Mouse (Mus musculus): ENCODE data around the gene Grm4. TPM values are rescaled to one million over a fixed set of nuclear protein-coding genes. Genes with fewer than 3 reads are reported as not detected.
A peak's percentile ranks its signal among the peaks of the same experiment; 100 is the strongest.

Gene Grm4
- polyA plus RNA-seq, 1 experiment from 2014 or later = 10.0 TPM

DNA sequence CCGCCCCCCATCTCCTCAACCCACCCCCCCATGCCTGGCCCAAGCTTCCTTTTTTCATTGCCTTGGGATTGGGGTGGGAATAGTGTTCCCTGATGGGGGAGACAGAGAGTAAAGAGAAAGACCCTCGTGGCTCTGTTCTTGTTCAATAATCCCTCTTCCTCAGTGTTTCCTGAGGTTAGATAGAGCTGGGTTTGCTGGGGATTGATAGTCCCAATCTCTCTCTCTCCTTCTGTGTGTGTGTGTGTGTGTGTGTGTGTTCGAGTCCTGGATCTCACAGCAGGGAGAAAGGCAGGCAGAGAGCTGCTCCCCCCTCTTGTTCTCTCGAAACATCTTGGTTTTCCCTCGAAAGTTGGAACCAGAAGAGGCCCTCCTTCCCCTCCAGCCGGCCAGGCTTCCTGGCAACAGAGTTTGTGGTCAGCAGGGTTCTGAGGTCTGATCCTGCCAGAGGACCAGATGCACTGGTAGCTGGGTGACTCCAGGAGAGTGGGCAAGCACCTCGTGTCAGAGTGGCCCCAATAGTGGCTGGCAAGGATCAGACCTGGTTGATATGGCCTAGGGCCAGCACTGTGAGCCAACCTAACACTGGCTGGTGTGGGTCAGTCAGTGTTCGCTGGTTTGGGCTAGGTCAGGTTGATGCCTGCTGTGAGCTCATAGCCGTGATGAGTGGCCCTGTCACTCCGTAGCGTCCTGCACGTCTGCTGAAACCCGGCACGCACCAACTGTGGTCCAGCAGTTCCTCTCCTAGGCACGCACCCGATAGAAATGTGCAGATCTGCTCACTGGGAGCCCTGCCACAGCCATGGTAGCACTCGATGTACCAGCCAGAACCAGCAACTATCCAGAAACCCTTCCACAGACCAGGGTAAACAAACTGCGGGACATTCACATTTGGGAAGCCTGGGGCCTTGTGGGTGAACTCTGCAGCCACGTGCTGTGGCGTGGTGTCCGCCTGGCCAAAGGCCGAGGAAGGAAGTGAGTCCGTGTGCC is 31.3 kb upstream of the Grm4 start:
- Histone ChIP-seq H3K4me1 (ENCODE audit: control insufficient read depth, insufficient read depth, low read depth, low read length) (peaks cover 11% of the 10 kb centered on the region), H3K4me3 (ENCODE audit: low read length) (no peak overlapping the region), H3K9me3 (ENCODE audit: control insufficient read depth, low read length) (no peaks in the 10 kb centered on the region), H3K9ac (ENCODE audit: low read depth, low read length) (no peak overlapping the region), H3K27ac (ENCODE audit: low read depth, low read length) (no peak overlapping the region), H3K36me3 (ENCODE audit: control insufficient read depth, insufficient read depth, low read length) (no peaks in the 10 kb centered on the region), H3K27me3 (replicated peaks; ENCODE audit: control insufficient read depth, insufficient read depth, low read length) (peaks cover 8% of the 10 kb centered on the region), H3K4me2 (ENCODE audit: low read length) (no peak overlapping the region)
- no peak for ATAC-seq
- 68% methylated on average over 22 of the region's 23 CpGs for WGBS

DNA sequence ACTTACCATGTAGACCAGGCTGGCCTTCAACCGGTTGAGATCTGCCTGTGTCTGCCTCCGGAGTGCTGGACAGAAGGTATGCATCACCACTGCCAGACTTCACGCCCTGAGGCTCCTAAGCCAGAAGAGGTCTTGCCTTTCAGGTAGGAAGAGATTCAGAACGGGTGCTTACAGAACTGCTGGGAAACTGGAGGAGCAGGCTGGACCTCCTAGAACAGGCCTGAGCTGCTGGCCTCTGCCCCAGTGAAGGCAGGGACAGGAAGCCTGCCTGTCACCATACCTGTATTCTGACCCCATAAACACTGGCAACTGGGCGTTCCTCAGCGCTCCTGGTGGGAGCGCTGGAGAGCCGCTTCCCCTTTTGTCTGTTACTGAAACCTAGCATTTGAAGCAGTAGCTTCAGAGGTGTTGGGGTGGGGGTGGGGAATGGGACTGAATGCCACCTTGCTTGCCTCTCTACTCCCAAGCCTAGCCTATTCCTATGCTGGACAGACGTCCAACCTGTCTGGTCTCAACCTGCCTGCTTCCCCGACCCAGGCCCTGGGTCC is 30.3 kb upstream of the Grm4 start:
- WGBS = 75% methylated on average over 10 of the region's 10 CpGs
- H3K4me2 ChIP-seq (ENCODE audit: low read length) = no peak overlapping the region
- no peaks in the 10 kb centered on the region for H3K9me3 ChIP-seq (ENCODE audit: control insufficient read depth, low read length)
- ATAC-seq = no peak
- H3K4me3 ChIP-seq (ENCODE audit: low read length) = no peak overlapping the region
- H3K27ac ChIP-seq (ENCODE audit: low read depth, low read length) = no peak overlapping the region
- no peak overlapping the region for H3K9ac ChIP-seq (ENCODE audit: low read depth, low read length)
- no peaks in the 10 kb centered on the region for H3K36me3 ChIP-seq (ENCODE audit: control insufficient read depth, insufficient read depth, low read length)
- H3K4me1 ChIP-seq (ENCODE audit: control insufficient read depth, insufficient read depth, low read depth, low read length) = peaks cover 11% of the 10 kb centered on the region
- peaks cover 8% of the 10 kb centered on the region for H3K27me3 ChIP-seq (replicated peaks; ENCODE audit: control insufficient read depth, insufficient read depth, low read length)

DNA sequence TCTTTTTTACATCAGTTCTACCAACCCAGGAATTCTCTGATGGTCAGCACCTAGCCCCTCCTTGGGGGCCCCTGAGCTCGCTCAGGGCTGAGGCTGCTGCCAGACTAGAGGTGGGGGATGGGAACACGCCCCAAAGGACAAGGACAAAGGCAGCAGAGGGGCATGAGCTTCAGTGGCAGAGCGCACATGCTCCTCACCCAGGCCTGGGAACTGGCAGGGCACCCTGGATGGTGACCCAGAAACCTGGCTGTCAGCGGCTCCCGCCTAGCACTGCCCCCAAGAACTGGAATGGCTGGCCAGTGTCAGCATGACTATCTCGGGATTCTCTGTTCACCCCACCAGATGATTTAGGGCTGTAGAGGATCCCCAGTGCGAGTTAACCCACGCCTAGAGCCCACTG is 28.0 kb upstream of the Grm4 start:
- no peak overlapping the region for H3K4me2 ChIP-seq (ENCODE audit: low read length)
- H3K27ac ChIP-seq (ENCODE audit: low read depth, low read length) = no peak overlapping the region
- no peaks in the 10 kb centered on the region; the same call in 1 of the 2 replicates for H3K27me3 ChIP-seq (replicated peaks; ENCODE audit: control insufficient read depth, insufficient read depth, low read length)
- H3K4me3 ChIP-seq (ENCODE audit: low read length) = no peak overlapping the region
- H3K36me3 ChIP-seq (ENCODE audit: control insufficient read depth, insufficient read depth, low read length) = no peaks in the 10 kb centered on the region
- no peak for ATAC-seq
- H3K9ac ChIP-seq (ENCODE audit: low read depth, low read length) = peak overlapping the region; percentile 22; the same call in 1 of the 2 replicates
- 47% methylated on average over 8 of the region's 8 CpGs for WGBS
- peaks cover 4% of the 10 kb centered on the region; the same call in 1 of the 2 replicates for H3K4me1 ChIP-seq (ENCODE audit: control insufficient read depth, insufficient read depth, low read depth, low read length)
- no peaks in the 10 kb centered on the region for H3K9me3 ChIP-seq (ENCODE audit: control insufficient read depth, low read length)

DNA sequence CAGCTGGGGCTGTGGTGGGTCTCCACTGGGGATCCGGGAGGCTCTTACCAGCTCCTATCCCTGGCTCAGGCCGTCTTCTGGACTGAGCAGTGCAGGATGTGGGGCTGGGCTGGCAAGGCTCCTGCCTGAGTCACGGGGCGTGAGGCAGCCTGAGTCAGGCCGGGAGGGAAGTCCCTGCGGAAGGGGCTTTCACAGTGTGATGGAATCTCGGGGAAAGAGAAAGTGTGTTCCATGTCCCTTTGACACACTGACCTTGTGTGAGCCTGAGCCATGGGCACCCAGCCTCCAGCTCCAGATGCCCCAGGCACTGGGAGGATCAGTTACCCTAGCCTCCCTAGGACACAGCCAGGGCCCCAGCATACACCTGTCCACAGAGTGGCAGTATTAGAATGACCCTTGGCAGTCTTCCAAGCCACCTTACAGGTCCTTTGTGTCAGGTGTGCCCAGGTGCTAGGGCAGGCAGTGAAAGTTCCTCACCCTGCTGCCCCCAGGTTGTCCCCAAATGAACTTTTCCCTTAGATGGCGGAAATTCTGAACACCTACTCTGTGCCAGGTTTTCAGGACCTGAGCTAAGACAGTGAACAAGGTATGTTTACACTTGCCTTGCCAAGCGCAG is 26.2 kb upstream of the Grm4 start:
- no peaks in the 10 kb centered on the region for H3K9me3 ChIP-seq (ENCODE audit: control insufficient read depth, low read length)
- no peak overlapping the region for H3K4me2 ChIP-seq (ENCODE audit: low read length)
- peaks cover 4% of the 10 kb centered on the region; the same call in 1 of the 2 replicates for H3K4me1 ChIP-seq (ENCODE audit: control insufficient read depth, insufficient read depth, low read depth, low read length)
- no peak overlapping the region for H3K27ac ChIP-seq (ENCODE audit: low read depth, low read length)
- no peak overlapping the region for H3K4me3 ChIP-seq (ENCODE audit: low read length)
- ATAC-seq = no peak
- 76% methylated on average over 9 of the region's 9 CpGs for WGBS
- H3K27me3 ChIP-seq (replicated peaks; ENCODE audit: control insufficient read depth, insufficient read depth, low read length) = no peaks in the 10 kb centered on the region
- H3K9ac ChIP-seq (ENCODE audit: low read depth, low read length) = no peak overlapping the region
- no peaks in the 10 kb centered on the region for H3K36me3 ChIP-seq (ENCODE audit: control insufficient read depth, insufficient read depth, low read length)

DNA sequence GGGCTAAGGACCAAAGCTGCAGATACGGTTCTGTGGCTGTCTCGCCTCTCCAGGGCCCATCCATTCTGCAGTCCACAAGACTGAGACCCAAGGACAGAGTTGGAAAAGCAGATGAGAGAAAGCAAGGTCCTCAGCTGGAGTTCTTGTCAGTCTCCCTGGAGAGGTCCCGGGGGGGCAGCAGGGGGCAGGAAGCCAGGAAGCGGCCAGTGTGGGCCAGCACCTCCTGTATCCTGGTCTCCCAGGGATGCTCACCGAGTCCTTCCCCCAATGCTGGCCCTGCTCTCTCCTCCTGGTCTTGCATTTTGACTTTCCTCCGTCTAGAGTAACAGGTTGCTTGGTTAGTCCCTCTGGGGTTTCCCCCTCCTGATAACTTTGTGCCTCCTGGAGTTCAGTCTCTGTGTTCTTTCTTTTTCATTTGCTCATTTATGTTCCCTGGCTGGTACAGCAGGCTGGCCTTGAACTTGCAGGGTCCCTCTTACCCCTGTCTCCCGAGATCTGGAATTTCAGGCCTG is 25.4 kb upstream of the Grm4 start:
- WGBS = 63% methylated on average over 7 of the region's 7 CpGs
- Histone ChIP-seq H3K4me2 (ENCODE audit: low read length) (no peak overlapping the region), H3K9me3 (ENCODE audit: control insufficient read depth, low read length) (no peaks in the 10 kb centered on the region), H3K4me1 (ENCODE audit: control insufficient read depth, insufficient read depth, low read depth, low read length) (peaks cover 4% of the 10 kb centered on the region; the same call in 1 of the 2 replicates), H3K9ac (ENCODE audit: low read depth, low read length) (no peak overlapping the region), H3K27me3 (replicated peaks; ENCODE audit: control insufficient read depth, insufficient read depth, low read length) (no peaks in the 10 kb centered on the region), H3K36me3 (ENCODE audit: control insufficient read depth, insufficient read depth, low read length) (no peaks in the 10 kb centered on the region), H3K4me3 (ENCODE audit: low read length) (no peak overlapping the region), H3K27ac (ENCODE audit: low read depth, low read length) (no peak overlapping the region)
- ATAC-seq = no peak

DNA sequence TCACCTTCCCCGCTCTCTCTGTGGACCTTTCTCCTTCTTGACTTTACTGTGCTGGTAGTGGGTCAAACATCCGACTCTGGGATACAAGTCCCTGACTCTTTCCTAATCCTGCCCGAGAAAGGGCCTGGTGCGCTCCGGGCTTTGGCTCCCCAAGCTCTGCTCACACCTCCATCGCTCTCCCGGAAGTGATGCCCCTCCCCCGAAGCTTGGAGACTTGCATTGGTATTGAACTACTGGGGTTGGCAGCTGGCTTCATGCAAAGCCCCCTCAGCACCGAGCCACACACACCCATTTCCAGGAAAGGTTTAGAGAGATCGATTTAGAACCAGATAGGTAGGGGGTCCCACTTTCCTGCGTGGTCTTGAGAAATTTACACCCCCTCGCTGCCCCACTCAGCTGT is 24.8 kb upstream of the Grm4 start:
- Histone ChIP-seq H3K9ac (ENCODE audit: low read depth, low read length) (no peak overlapping the region), H3K4me1 (ENCODE audit: control insufficient read depth, insufficient read depth, low read depth, low read length) (peaks cover 4% of the 10 kb centered on the region; the same call in 1 of the 2 replicates), H3K27ac (ENCODE audit: low read depth, low read length) (no peak overlapping the region), H3K27me3 (replicated peaks; ENCODE audit: control insufficient read depth, insufficient read depth, low read length) (no peaks in the 10 kb centered on the region), H3K4me2 (ENCODE audit: low read length) (no peak overlapping the region), H3K36me3 (ENCODE audit: control insufficient read depth, insufficient read depth, low read length) (no peaks in the 10 kb centered on the region), H3K9me3 (ENCODE audit: control insufficient read depth, low read length) (no peaks in the 10 kb centered on the region), H3K4me3 (ENCODE audit: low read length) (no peak overlapping the region)
- 49% methylated on average over 12 of the region's 12 CpGs for WGBS
- ATAC-seq = no peak

DNA sequence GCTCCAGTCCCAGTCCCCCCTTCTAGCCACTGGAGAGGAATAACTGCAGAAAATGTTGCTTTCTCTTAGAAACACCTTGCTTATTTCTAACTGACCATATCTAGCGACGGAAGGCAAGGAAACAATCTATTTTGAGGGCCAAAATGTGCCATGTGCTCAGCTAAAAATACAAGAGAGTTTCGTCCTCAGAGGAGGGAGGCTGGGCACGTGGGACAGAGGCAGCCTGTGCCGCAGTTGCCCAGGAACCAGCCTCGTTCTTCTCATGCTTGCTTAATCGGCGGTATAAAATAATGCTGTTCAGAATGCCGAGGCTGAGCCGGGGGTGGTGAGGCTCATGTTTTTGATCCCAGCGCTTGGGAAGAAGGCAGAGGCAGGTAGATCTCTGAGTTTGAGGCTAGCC is 23.3 kb upstream of the Grm4 start:
- Histone ChIP-seq H3K4me2 (ENCODE audit: low read length) (no peak overlapping the region), H3K27me3 (replicated peaks; ENCODE audit: control insufficient read depth, insufficient read depth, low read length) (no peaks in the 10 kb centered on the region), H3K36me3 (ENCODE audit: control insufficient read depth, insufficient read depth, low read length) (no peaks in the 10 kb centered on the region), H3K9ac (ENCODE audit: low read depth, low read length) (no peak overlapping the region), H3K9me3 (ENCODE audit: control insufficient read depth, low read length) (no peaks in the 10 kb centered on the region), H3K4me3 (ENCODE audit: low read length) (no peak overlapping the region), H3K27ac (ENCODE audit: low read depth, low read length) (no peak overlapping the region), H3K4me1 (ENCODE audit: control insufficient read depth, insufficient read depth, low read depth, low read length) (peaks cover 4% of the 10 kb centered on the region; the same call in 1 of the 2 replicates)
- WGBS = 82% methylated on average over 11 of the region's 11 CpGs
- ATAC-seq = no peak

DNA sequence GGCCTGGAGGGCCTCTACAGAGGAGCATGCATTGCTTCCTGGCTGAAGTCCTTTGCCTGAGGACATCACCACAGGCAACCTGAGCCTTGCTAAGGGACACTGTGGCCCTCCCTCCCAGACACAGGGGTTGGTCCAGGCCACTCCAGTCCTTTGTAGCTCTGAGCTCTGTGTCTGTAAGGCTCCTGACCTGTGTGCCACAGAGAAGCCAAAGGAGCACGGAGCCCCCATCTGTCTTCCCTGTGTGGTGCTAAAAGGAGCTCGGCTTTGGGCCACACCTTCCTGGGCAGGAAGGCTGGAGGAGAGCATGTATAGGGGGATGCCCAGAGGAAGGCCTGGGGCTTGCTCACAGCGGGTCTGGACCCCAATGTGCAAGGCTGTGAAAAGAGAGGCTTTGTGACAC is 20.8 kb upstream of the Grm4 start:
- Histone ChIP-seq H3K36me3 (ENCODE audit: control insufficient read depth, insufficient read depth, low read length) (no peaks in the 10 kb centered on the region), H3K9me3 (ENCODE audit: control insufficient read depth, low read length) (no peaks in the 10 kb centered on the region), H3K27ac (ENCODE audit: low read depth, low read length) (no peak overlapping the region), H3K9ac (ENCODE audit: low read depth, low read length) (no peak overlapping the region), H3K4me1 (ENCODE audit: control insufficient read depth, insufficient read depth, low read depth, low read length) (no peaks in the 10 kb centered on the region), H3K4me3 (ENCODE audit: low read length) (no peak overlapping the region), H3K27me3 (replicated peaks; ENCODE audit: control insufficient read depth, insufficient read depth, low read length) (no peaks in the 10 kb centered on the region), H3K4me2 (ENCODE audit: low read length) (no peak overlapping the region)
- 73% methylated on average over 3 of the region's 3 CpGs for WGBS
- no peak for ATAC-seq

DNA sequence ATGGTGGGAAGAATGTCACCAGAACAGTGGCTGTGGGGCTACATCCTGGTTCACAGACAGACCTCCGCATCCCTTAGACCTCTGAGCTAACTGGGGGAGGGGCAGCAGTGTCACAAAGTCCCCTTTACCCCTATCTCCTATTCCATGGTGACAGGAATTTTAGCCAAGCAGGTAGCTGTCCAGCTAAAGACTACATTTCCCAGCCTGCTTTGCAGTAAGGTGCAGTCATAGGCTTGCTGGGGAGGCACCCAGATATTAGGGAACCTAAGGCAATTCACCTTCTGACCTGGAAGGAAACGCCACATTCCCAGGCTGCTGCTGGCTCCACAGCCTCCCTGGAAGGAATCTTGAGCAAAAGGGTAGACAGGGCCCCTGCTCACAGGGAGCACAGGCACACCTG is 20.1 kb upstream of the Grm4 start:
- Histone ChIP-seq H3K4me2 (ENCODE audit: low read length) (no peak overlapping the region), H3K27me3 (replicated peaks; ENCODE audit: control insufficient read depth, insufficient read depth, low read length) (no peaks in the 10 kb centered on the region), H3K36me3 (ENCODE audit: control insufficient read depth, insufficient read depth, low read length) (no peaks in the 10 kb centered on the region), H3K4me1 (ENCODE audit: control insufficient read depth, insufficient read depth, low read depth, low read length) (no peaks in the 10 kb centered on the region), H3K9me3 (ENCODE audit: control insufficient read depth, low read length) (no peaks in the 10 kb centered on the region), H3K27ac (ENCODE audit: low read depth, low read length) (no peak overlapping the region), H3K4me3 (ENCODE audit: low read length) (no peak overlapping the region), H3K9ac (ENCODE audit: low read depth, low read length) (no peak overlapping the region)
- no peak for ATAC-seq
- WGBS = 89% methylated on average over 2 of the region's 2 CpGs

Data from hindbrain, embryonic 16.5 days (tissue).